Mouse (Mus musculus): ENCODE data around the gene Ptcra. TPM values are rescaled to one million over a fixed set of nuclear protein-coding genes. Genes with fewer than 3 reads are reported as not detected.
"Not testable (repeated sequence)": the region's sequence is repeated elsewhere in the genome, so short reads cannot be mapped to it uniquely, and the experiment has no call there.

Ptcra gene
- polyA plus RNA-seq (2015; fragmentation: Nextera tagmentation; extraction: Ambion mirVana), result 0.21 and 0.45 TPM in 2 replicates

GRCm38 (mm10) chr17:46763544-46763943, at the start of gene Ptcra:
Ptcra (minus strand) TSS chr17:46763712.
- no peak within 1 kb of the TSS for H3K27ac ChIP-seq
- H3K36me3 ChIP-seq (ENCODE audit: poor library complexity, severe bottlenecking), result no peaks in the 10 kb centered on the region
- no peak for ATAC-seq
- no peak within 1 kb of the TSS for H3K9ac ChIP-seq
- H3K4me3 ChIP-seq, result no peak within 1 kb of the TSS
- no peaks in the 10 kb centered on the region for H3K27me3 ChIP-seq
- no peaks in the 10 kb centered on the region for H3K4me1 ChIP-seq
- WGBS, result 51% methylated on average over 2 of the region's 2 CpGs
- H3K4me2 ChIP-seq, result no peak within 1 kb of the TSS
- no peaks in the 10 kb centered on the region for H3K9me3 ChIP-seq (replicated peaks)

- Histone ChIP-seq H3K36me3 (ENCODE audit: poor library complexity, severe bottlenecking) (peaks cover 60% of the 10 kb centered on the region), H3K4me1 (no peaks in the 10 kb centered on the region), H3K4me3 (no peak overlapping the region), H3K9me3 (replicated peaks) (no peaks in the 10 kb centered on the region), H3K9ac (no peak overlapping the region), H3K27me3 (no peaks in the 10 kb centered on the region), H3K27ac (no peak overlapping the region), H3K4me2 (no peak overlapping the region)
- 90% methylated on average over 1 of the region's 1 CpGs for WGBS
- no peak for ATAC-seq
These were observed 48.9 kb upstream of the Ptcra start for GRCm38 (mm10) chr17:46812442-46812841.

- H3K36me3 ChIP-seq (ENCODE audit: poor library complexity, severe bottlenecking), result peaks cover 76% of the 10 kb centered on the region
These were observed 47.2 kb upstream of the Ptcra start for GRCm38 (mm10) chr17:46810672-46811071.

GRCm38 (mm10) chr17:46809131-46809830, 45.8 kb upstream of the Ptcra start:
- Histone ChIP-seq H3K4me2 (no peak overlapping the region), H3K4me1 (no peaks in the 10 kb centered on the region), H3K27ac (no peak overlapping the region), H3K36me3 (ENCODE audit: poor library complexity, severe bottlenecking) (peaks cover 81% of the 10 kb centered on the region), H3K9ac (no peak overlapping the region), H3K27me3 (no peaks in the 10 kb centered on the region), H3K4me3 (no peak overlapping the region), H3K9me3 (replicated peaks) (no peaks in the 10 kb centered on the region)
- no peak for ATAC-seq
- WGBS, result 86% methylated on average over 6 of the region's 6 CpGs

More at GRCm38 (mm10) chr17:46810672-46811071, 47.2 kb upstream of the Ptcra start:
- Histone ChIP-seq H3K4me3 (no peak overlapping the region), H3K4me1 (no peaks in the 10 kb centered on the region), H3K4me2 (no peak overlapping the region), H3K9ac (no peak overlapping the region), H3K27me3 (no peaks in the 10 kb centered on the region), H3K27ac (no peak overlapping the region), H3K9me3 (replicated peaks) (no peaks in the 10 kb centered on the region)
- ATAC-seq, result no peak
- 81% methylated on average over 3 of the region's 3 CpGs for WGBS

- Histone ChIP-seq H3K9me3 (replicated peaks) (no peaks in the 10 kb centered on the region), H3K4me1 (no peaks in the 10 kb centered on the region), H3K4me3 (no peak overlapping the region), H3K4me2 (no peak overlapping the region), H3K27me3 (no peaks in the 10 kb centered on the region), H3K27ac (no peak overlapping the region), H3K9ac (no peak overlapping the region), H3K36me3 (ENCODE audit: poor library complexity, severe bottlenecking) (peaks cover 78% of the 10 kb centered on the region)
- ATAC-seq, result no peak
- WGBS, result 91% methylated on average over 10 of the region's 10 CpGs
These were observed 44.9 kb upstream of the Ptcra start for GRCm38 (mm10) chr17:46808376-46808775.

- Histone ChIP-seq H3K4me3 (no peak overlapping the region), H3K9me3 (replicated peaks) (no peaks in the 10 kb centered on the region), H3K36me3 (ENCODE audit: poor library complexity, severe bottlenecking) (peaks cover 65% of the 10 kb centered on the region), H3K27me3 (no peaks in the 10 kb centered on the region), H3K4me2 (no peak overlapping the region), H3K9ac (no peak overlapping the region), H3K4me1 (no peaks in the 10 kb centered on the region), H3K27ac (no peak overlapping the region)
- no peak for ATAC-seq
- 92% methylated on average over 6 of the region's 6 CpGs for WGBS
These were observed 38.2 kb upstream of the Ptcra start for GRCm38 (mm10) chr17:46801761-46802160.

GRCm38 (mm10) chr17:46799680-46800079, 36.2 kb upstream of the Ptcra start:
- Histone ChIP-seq H3K4me3 (no peak overlapping the region), H3K27ac (no peak overlapping the region), H3K9ac (no peak overlapping the region), H3K9me3 (replicated peaks) (no peaks in the 10 kb centered on the region), H3K4me2 (no peak overlapping the region), H3K4me1 (no peaks in the 10 kb centered on the region), H3K36me3 (ENCODE audit: poor library complexity, severe bottlenecking) (peaks cover 48% of the 10 kb centered on the region), H3K27me3 (no peaks in the 10 kb centered on the region)
- ATAC-seq, result no peak
- WGBS, result 75% methylated on average over 10 of the region's 10 CpGs

GRCm38 (mm10) chr17:46797386-46797785, 33.9 kb upstream of the Ptcra start:
- Histone ChIP-seq H3K27ac (no peak overlapping the region), H3K27me3 (no peaks in the 10 kb centered on the region), H3K4me2 (no peak overlapping the region), H3K4me3 (no peak overlapping the region), H3K4me1 (no peaks in the 10 kb centered on the region), H3K9me3 (replicated peaks) (no peaks in the 10 kb centered on the region), H3K36me3 (ENCODE audit: poor library complexity, severe bottlenecking) (peaks cover 37% of the 10 kb centered on the region), H3K9ac (no peak overlapping the region)
- WGBS, result 34% methylated on average over 4 of the region's 8 CpGs
- no peak for ATAC-seq

GRCm38 (mm10) chr17:46796743-46797142, 33.2 kb upstream of the Ptcra start:
- Histone ChIP-seq H3K9ac (no peak overlapping the region), H3K4me2 (no peak overlapping the region), H3K4me1 (no peaks in the 10 kb centered on the region), H3K36me3 (ENCODE audit: poor library complexity, severe bottlenecking) (peaks cover 31% of the 10 kb centered on the region), H3K27me3 (no peaks in the 10 kb centered on the region), H3K9me3 (replicated peaks) (no peaks in the 10 kb centered on the region), H3K27ac (no peak overlapping the region), H3K4me3 (no peak overlapping the region)
- no peak for ATAC-seq
- 96% methylated on average over 4 of the region's 4 CpGs for WGBS

- ATAC-seq, result no peak
- Histone ChIP-seq H3K4me2 (no peak overlapping the region), H3K27ac (no peak overlapping the region), H3K36me3 (ENCODE audit: poor library complexity, severe bottlenecking) (no peaks in the 10 kb centered on the region), H3K9me3 (replicated peaks) (no peaks in the 10 kb centered on the region), H3K27me3 (no peaks in the 10 kb centered on the region), H3K4me3 (no peak overlapping the region), H3K9ac (no peak overlapping the region), H3K4me1 (no peaks in the 10 kb centered on the region)
- WGBS, result 89% methylated on average over 2 of the region's 2 CpGs
These were observed 29.5 kb upstream of the Ptcra start for GRCm38 (mm10) chr17:46792963-46793362.

GRCm38 (mm10) chr17:46787974-46788373, 24.5 kb upstream of the Ptcra start:
- not testable (repeated sequence) for H3K27me3 ChIP-seq; H3K4me1 ChIP-seq; H3K36me3 ChIP-seq (ENCODE audit: poor library complexity, severe bottlenecking); H3K27ac ChIP-seq; H3K9me3 ChIP-seq (replicated peaks); H3K4me3 ChIP-seq; ATAC-seq; H3K9ac ChIP-seq; H3K4me2 ChIP-seq
- WGBS, result 55% methylated on average over 2 of the region's 2 CpGs

- no peak overlapping the region for H3K4me2 ChIP-seq
- H3K27ac ChIP-seq, result no peak overlapping the region
- no peak overlapping the region for H3K4me3 ChIP-seq
- no peaks in the 10 kb centered on the region for H3K9me3 ChIP-seq (replicated peaks)
- no peak for ATAC-seq
- no peak overlapping the region for H3K9ac ChIP-seq
- no peaks in the 10 kb centered on the region for H3K27me3 ChIP-seq
- no peaks in the 10 kb centered on the region for H3K4me1 ChIP-seq
- no peaks in the 10 kb centered on the region for H3K36me3 ChIP-seq (ENCODE audit: poor library complexity, severe bottlenecking)
- WGBS, result 94% methylated on average over 5 of the region's 5 CpGs
These were observed 23.4 kb upstream of the Ptcra start for GRCm38 (mm10) chr17:46786952-46787351.

GRCm38 (mm10) chr17:46783222-46783565, 19.7 kb upstream of the Ptcra start:
- ATAC-seq, result peak; percentile 17; the same call in 1 of the 2 replicates
- Histone ChIP-seq H3K4me2 (peak overlapping the region; percentile 70; the same call in 1 of the 2 replicates), H3K9me3 (replicated peaks) (no peaks in the 10 kb centered on the region), H3K27ac (0 out of 2 replicates have a peak overlapping the region, but pooled peaks have one; percentile 89), H3K27me3 (no peaks in the 10 kb centered on the region), H3K4me3 (peak overlapping the region; percentile 68), H3K36me3 (ENCODE audit: poor library complexity, severe bottlenecking) (peaks cover 26% of the 10 kb centered on the region), H3K4me1 (peaks cover 8% of the 10 kb centered on the region), H3K9ac (peak overlapping the region; percentile 82; the same call in 1 of the 2 replicates)
- 68% methylated on average over 2 of the region's 2 CpGs for WGBS

All from forebrain, embryonic 13.5 days (tissue).